Comparison of ENCODE assay signal across 7 mouse cellular contexts in genomic region chr13:42048991-42049773, GRCm38 (mm10). TPM values are rescaled to one million over a fixed set of nuclear protein-coding genes. Genes with fewer than 3 reads are reported as not detected.
DNase-seq lines count a peak whose midpoint lies in the region; ATAC-seq and TF ChIP-seq lines count a peak whose summit lies in the region.

No protein-coding gene starts in this region.

- under 1% methylated on average over 46 of the region's 48 CpGs for WGBS in intestine, embryonic 16.5 days
- WGBS in limb, embryonic 14.5 days = under 1% methylated on average over 44 of the region's 48 CpGs
- under 1% methylated on average over 48 of the region's 48 CpGs for WGBS in midbrain, embryonic 15.5 days
- WGBS in spleen, adult 2 months = 1% methylated on average over 48 of the region's 48 CpGs

- intact Hi-C loops in gastrocnemius, postnatal 36 days (cut with DNase I) = loop anchor here (10.0 kb wide), 1 partner anchor 304 kb away; no protein-coding TSS in a partner anchor

- no peak for TF ChIP-seq POLR2A in limb, embryonic 14.5 days (IDR thresholded peaks at IDR 0.05; ENCODE audit: borderline replicate concordance, extremely low read depth, insufficient read depth, insufficient read length)
- TF ChIP-seq POLR2A in spleen, adult 2 months (IDR thresholded peaks at IDR 0.05; ENCODE audit: low read depth, low read length) = no peak

- H3K4me3 ChIP-seq in intestine, embryonic 16.5 days (ENCODE audit: low read length) = peak overlapping the region; percentile 74
- H3K4me3 ChIP-seq in limb, embryonic 14.5 days (replicated peaks; ENCODE audit: low read length) = peak overlapping the region; percentile 91
- peak overlapping the region; percentile 53 for H3K4me3 ChIP-seq in midbrain, embryonic 15.5 days
- H3K4me3 ChIP-seq in spleen, adult 2 months (ENCODE audit: extremely low read depth, insufficient read depth, insufficient read length) = peak overlapping the region; percentile 90

- no peak for TF ChIP-seq CTCF in spleen, adult 2 months (IDR thresholded peaks at IDR 0.05; ENCODE audit: extremely low read depth, insufficient read depth, insufficient read length, insufficient replicate concordance)

- H3K27me3 ChIP-seq in intestine, embryonic 16.5 days (replicated peaks; ENCODE audit: control insufficient read depth, insufficient read depth, low read length) = no peaks in the 10 kb centered on the region
- no peaks in the 10 kb centered on the region for H3K27me3 ChIP-seq in limb, embryonic 14.5 days (ENCODE audit: control insufficient read depth, insufficient read depth, low read length)
- H3K27me3 ChIP-seq in midbrain, embryonic 15.5 days (replicated peaks) = no peaks in the 10 kb centered on the region
- H3K27me3 ChIP-seq in spleen, adult 2 months (ENCODE audit: control insufficient read depth, insufficient read depth, low read length) = peaks cover 1% of the 10 kb centered on the region; the same call in 1 of the 2 replicates

- H3K9ac ChIP-seq in intestine, embryonic 16.5 days (ENCODE audit: low read depth, low read length) = peak overlapping the region; percentile 84
- H3K9ac ChIP-seq in limb, embryonic 14.5 days (ENCODE audit: low read depth, low read length, severe bottlenecking) = peak overlapping the region; percentile 86
- peak overlapping the region; percentile 66 for H3K9ac ChIP-seq in midbrain, embryonic 15.5 days

- peaks cover 14% of the 10 kb centered on the region for H3K4me1 ChIP-seq in intestine, embryonic 16.5 days (ENCODE audit: control insufficient read depth, insufficient read depth, low read length)
- H3K4me1 ChIP-seq in limb, embryonic 14.5 days (ENCODE audit: control insufficient read depth, insufficient read depth, low read length) = peaks cover 12% of the 10 kb centered on the region
- peaks cover 31% of the 10 kb centered on the region for H3K4me1 ChIP-seq in midbrain, embryonic 15.5 days
- no peaks in the 10 kb centered on the region; the same call in 1 of the 2 replicates for H3K4me1 ChIP-seq in spleen, adult 2 months (ENCODE audit: control insufficient read depth, insufficient read depth, insufficient read length)

- H3K9me3 ChIP-seq in intestine, embryonic 16.5 days (ENCODE audit: control insufficient read depth, low read length) = no peaks in the 10 kb centered on the region
- no peaks in the 10 kb centered on the region for H3K9me3 ChIP-seq in limb, embryonic 14.5 days (ENCODE audit: control insufficient read depth, low read length)
- no peaks in the 10 kb centered on the region for H3K9me3 ChIP-seq in midbrain, embryonic 15.5 days

- H3K36me3 ChIP-seq in intestine, embryonic 16.5 days (ENCODE audit: control insufficient read depth, insufficient read depth, low read length) = no peaks in the 10 kb centered on the region
- no peaks in the 10 kb centered on the region for H3K36me3 ChIP-seq in limb, embryonic 14.5 days (ENCODE audit: control insufficient read depth, insufficient read depth, low read length)
- no peaks in the 10 kb centered on the region for H3K36me3 ChIP-seq in midbrain, embryonic 15.5 days (replicated peaks)
- no peaks in the 10 kb centered on the region for H3K36me3 ChIP-seq in spleen, adult 2 months (ENCODE audit: control insufficient read depth, insufficient read depth, low read length)

- peak; percentile 81 to 84 for DNase-seq in adrenal gland, adult 18-20 months (ENCODE audit: low spot score in 2 of 2)
- DNase-seq in embryo, embryonic 10.5 days (ENCODE audit: low spot score) = peak; percentile 79
- DNase-seq in gastrocnemius, postnatal 36 days = peak; percentile 71 to 75
- peak; percentile 56 for DNase-seq in limb, embryonic 14.5 days (ENCODE audit: low spot score)
- DNase-seq in spleen, adult 2 months (ENCODE audit: low read depth in 1 of 2, low spot score in 2 of 2) = peak; percentile 54 to 60

- peak; percentile 28 for ATAC-seq in intestine, embryonic 16.5 days
- ATAC-seq in limb, embryonic 14.5 days (ENCODE audit: low FRiP score, low read depth) = no peak
- no peak for ATAC-seq in midbrain, embryonic 15.5 days (replicated peaks)

- H3K27ac ChIP-seq in intestine, embryonic 16.5 days (ENCODE audit: low read length) = peak overlapping the region; percentile 88
- H3K27ac ChIP-seq in limb, embryonic 14.5 days (replicated peaks; ENCODE audit: low read depth, low read length) = peak overlapping the region; percentile 83
- peak overlapping the region; percentile 64 for H3K27ac ChIP-seq in midbrain, embryonic 15.5 days
- H3K27ac ChIP-seq in spleen, adult 2 months (ENCODE audit: insufficient read depth, low read length) = peak overlapping the region; percentile 97

- H3K4me2 ChIP-seq in intestine, embryonic 16.5 days (ENCODE audit: low read depth, low read length) = peak overlapping the region; percentile 78
- peak overlapping the region; percentile 88 for H3K4me2 ChIP-seq in limb, embryonic 14.5 days (replicated peaks; ENCODE audit: low read depth, low read length, severe bottlenecking)
- peak overlapping the region; percentile 89 for H3K4me2 ChIP-seq in midbrain, embryonic 15.5 days

RNA-seq across cellular contexts. Expression of gene Hivep1, which starts 2.6 kb away (rescaled TPM):
- 10 to 100 TPM; 21.4 to 22.3 TPM for total RNA-seq in adrenal gland, adult 18-20 months (2021)
- 10 to 100 TPM; 13.2 to 14.3 TPM for total RNA-seq in gastrocnemius, postnatal 36 days (2021)
- 5.6 and 5.9 TPM in 2 replicates for polyA plus RNA-seq in intestine, embryonic 16.5 days (2015; fragmentation: Nextera tagmentation; extraction: Ambion mirVana)
- 15.4 and 15.7 TPM in 2 replicates for polyA plus RNA-seq in limb, embryonic 14.5 days (2012; rRNA removed)
- 13.4 and 13.6 TPM in 2 replicates for polyA plus RNA-seq in limb, embryonic 14.5 days (2014; fragmentation: Nextera tagmentation; extraction: Ambion mirVana)
- polyA plus RNA-seq in midbrain, embryonic 15.5 days (2015; fragmentation: Nextera tagmentation; extraction: Ambion mirVana) = 17.3 and 18.2 TPM in 2 replicates
- 22.5 and 24.3 TPM in 2 replicates for polyA plus RNA-seq in spleen, adult 2 months (2012; rRNA removed)
